Mouse (Mus musculus) thymus, adult 2 months (tissue): ENCODE measurements around the gene Ugt1a8. TPM values are rescaled to one million over a fixed set of nuclear protein-coding genes. Genes with fewer than 3 reads are reported as not detected.
"Not testable (repeated sequence)": the region's sequence is repeated elsewhere in the genome, so short reads cannot be mapped to it uniquely, and the experiment has no call there.

ENCODE experiments used
- DNase-seq: peaks from one replicate; pipeline ENCODE4 v3.0.0; 2021
- H3K27ac ChIP-seq: fragments of 200-500 bp; 2 replicates; pipeline ENCODE4 v1.5.1; 2012; ENCODE audit warnings: low read length, control low read depth; ENCODE audit not compliant: control insufficient read depth, insufficient read depth
- H3K27me3 ChIP-seq: fragments of 200-500 bp; 2 replicates; pipeline ENCODE4 v1.6.1; 2012; ENCODE audit warnings: mild to moderate bottlenecking, low read length, moderate library complexity, mixed read lengths; ENCODE audit not compliant: control insufficient read depth, insufficient read depth
- H3K36me3 ChIP-seq: fragments of 200-500 bp; 2 replicates; pipeline ENCODE4 v1.6.1; 2012; ENCODE audit warnings: mild to moderate bottlenecking, low read length, moderate library complexity; ENCODE audit not compliant: control insufficient read depth, insufficient read depth
- H3K4me1 ChIP-seq: fragments of 200-500 bp; replicated peaks from 2 replicates; pipeline ENCODE4 v1.6.1; 2012; ENCODE audit warnings: low read length; ENCODE audit not compliant: control insufficient read depth, insufficient read depth
- H3K4me3 ChIP-seq: fragments of 200-500 bp; 2 replicates; pipeline ENCODE4 v1.5.1; 2012; ENCODE audit warnings: mild to moderate bottlenecking, low read length, control low read depth, moderate library complexity; ENCODE audit not compliant: control insufficient read depth, insufficient read depth
- CTCF ChIP-seq: fragments of 200-500 bp; IDR thresholded peaks from 2 replicates; pipeline ENCODE4 v1.5.1; 2012; ENCODE audit warnings: mild to moderate bottlenecking, control low read depth, low read length, moderate library complexity, borderline replicate concordance; ENCODE audit not compliant: control insufficient read depth, poor library complexity, insufficient read depth; ENCODE audit errors: extremely low read depth
- POLR2A ChIP-seq: fragments of 200-500 bp; IDR thresholded peaks from 2 replicates; pipeline ENCODE4 v1.6.1; 2012; ENCODE audit warnings: mild to moderate bottlenecking, low read length, control low read depth, moderate library complexity; ENCODE audit not compliant: control insufficient read depth, poor library complexity, insufficient read depth; ENCODE audit errors: extremely low read depth
- WGBS: fragments of 180-500 bp; shearing (Covaris S2); methylation state at CpG from one replicate; pipeline ENCODE4 v1.1.7; 2018; 5-methylcytosine and 5-hydroxymethylcytosine counted together
- polyA plus RNA-seq: library from polyadenylated mRNA; depleted of rRNA; stranded (reverse); fragments of >200 nt; gene quantifications from 2 replicates; pipeline ENCODE4 v1.2.3, GENCODE M21; 2012

Ugt1a8 gene
- polyA plus RNA-seq, 1 experiment = not detected

- Histone ChIP-seq H3K27me3 (no peaks in the 10 kb centered on the region), H3K27ac (no peak overlapping the region), H3K4me3 (no peak overlapping the region), H3K36me3 (no peaks in the 10 kb centered on the region), H3K4me1 (no peaks in the 10 kb centered on the region)
- DNase-seq = peak; percentile 6
- WGBS = 55% methylated on average over 1 of the region's 1 CpGs
- no peak for TF ChIP-seq CTCF
- no peak for TF ChIP-seq POLR2A
These were observed 136.0 kb downstream of the Ugt1a8 start for GRCm38 (mm10) chr1:88223591-88223990.

GRCm38 (mm10) chr1:88224029-88224776 is 136.6 kb downstream of the Ugt1a8 start:
- H3K4me3 ChIP-seq = no peak overlapping the region
- H3K36me3 ChIP-seq = no peaks in the 10 kb centered on the region
- TF ChIP-seq CTCF = no peak
- TF ChIP-seq POLR2A = no peak
- WGBS = 73% methylated on average over 2 of the region's 2 CpGs
- no peaks in the 10 kb centered on the region for H3K4me1 ChIP-seq
- DNase-seq = peak; percentile 3
- H3K27me3 ChIP-seq = no peaks in the 10 kb centered on the region
- H3K27ac ChIP-seq = no peak overlapping the region

GRCm38 (mm10) chr1:88225301-88225700 is 137.7 kb downstream of the Ugt1a8 start:
- H3K4me1 ChIP-seq, H3K27ac ChIP-seq: not testable (repeated sequence)
- 48% methylated on average over 2 of the region's 2 CpGs for WGBS

GRCm38 (mm10) chr1:88225741-88226140 is 138.1 kb downstream of the Ugt1a8 start:
- H3K4me3 ChIP-seq = no peak overlapping the region
- no peaks in the 10 kb centered on the region for H3K27me3 ChIP-seq
- DNase-seq = peak; percentile 1

More at GRCm38 (mm10) chr1:88225301-88225700, 137.7 kb downstream of the Ugt1a8 start:
- H3K27me3 ChIP-seq, DNase-seq, H3K36me3 ChIP-seq, H3K4me3 ChIP-seq: not testable (repeated sequence)

GRCm38 (mm10) chr1:88226670-88227379 is 139.2 kb downstream of the Ugt1a8 start, which contains the start of gene Mroh2a:
Gene Mroh2a, plus strand, starts transcription at chr1:88226986.
- Histone ChIP-seq H3K4me3 (no peak within 1 kb of the TSS), H3K4me1 (no peaks in the 10 kb centered on the region), H3K27me3 (no peaks in the 10 kb centered on the region), H3K36me3 (no peaks in the 10 kb centered on the region), H3K27ac (no peak within 1 kb of the TSS)
- 50% methylated on average over 5 of the region's 5 CpGs for WGBS
- TF ChIP-seq CTCF (no peak), POLR2A (no peak)
- peak; percentile 9 for DNase-seq

More at GRCm38 (mm10) chr1:88225741-88226140, 138.1 kb downstream of the Ugt1a8 start:
- Histone ChIP-seq H3K36me3 (no peaks in the 10 kb centered on the region), H3K27ac (no peak overlapping the region), H3K4me1 (no peaks in the 10 kb centered on the region)
- TF ChIP-seq POLR2A (no peak), CTCF (no peak)

- DNase-seq = no peak
- TF ChIP-seq CTCF (no peak), POLR2A (no peak)
These were observed 139.9 kb downstream of the Ugt1a8 start for GRCm38 (mm10) chr1:88227482-88227881.

GRCm38 (mm10) chr1:88228121-88228520 is 140.5 kb downstream of the Ugt1a8 start:
- H3K4me1 ChIP-seq = no peaks in the 10 kb centered on the region
- no peak overlapping the region for H3K4me3 ChIP-seq
- DNase-seq = no peak
- no peak overlapping the region for H3K27ac ChIP-seq
- H3K27me3 ChIP-seq = no peaks in the 10 kb centered on the region
- no peaks in the 10 kb centered on the region for H3K36me3 ChIP-seq
- TF ChIP-seq CTCF = no peak
- TF ChIP-seq POLR2A = no peak
- WGBS = 74% methylated on average over 7 of the region's 7 CpGs

More at GRCm38 (mm10) chr1:88227482-88227881, 139.9 kb downstream of the Ugt1a8 start:
- WGBS = 61% methylated on average over 2 of the region's 2 CpGs
- H3K4me3 ChIP-seq = no peak overlapping the region
- H3K4me1 ChIP-seq = no peaks in the 10 kb centered on the region
- H3K27ac ChIP-seq = no peak overlapping the region
- no peaks in the 10 kb centered on the region for H3K27me3 ChIP-seq
- no peaks in the 10 kb centered on the region for H3K36me3 ChIP-seq
